Mouse (Mus musculus): ENCODE data around the gene Insc.

Insc gene

DNA sequence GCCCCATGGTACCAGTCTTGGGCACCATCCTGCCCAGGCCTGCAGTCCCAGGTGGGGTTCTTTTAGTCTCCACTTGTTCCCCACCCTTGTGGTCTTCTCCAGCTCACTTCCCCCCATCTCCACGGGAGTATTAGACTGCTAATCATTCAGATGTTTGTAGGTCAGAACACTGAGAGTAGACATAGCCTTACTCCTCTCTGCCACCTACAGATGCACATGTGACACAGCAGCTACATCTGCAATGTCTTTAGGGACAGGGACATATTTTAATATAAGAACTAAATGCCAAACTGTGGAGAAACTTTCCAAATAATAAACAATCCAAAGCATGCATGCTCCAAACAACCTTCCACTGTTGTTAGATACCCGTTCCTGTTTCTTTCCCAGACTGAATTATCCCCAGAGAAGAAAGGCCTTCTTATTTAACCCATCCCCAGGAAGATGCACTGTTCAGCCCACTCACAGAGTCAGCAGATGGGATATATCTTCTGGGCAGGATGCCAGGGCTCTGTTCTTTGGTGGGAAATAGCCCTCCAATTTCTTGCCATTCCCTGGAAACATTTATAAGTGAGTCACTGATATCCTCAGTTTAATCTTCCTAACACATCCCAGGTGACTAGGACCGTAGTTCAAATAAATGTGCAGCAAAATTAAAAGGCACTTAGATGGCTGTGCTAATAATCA, 88.9 kb downstream of the Insc start:
- DNase-seq, result no peak

DNA sequence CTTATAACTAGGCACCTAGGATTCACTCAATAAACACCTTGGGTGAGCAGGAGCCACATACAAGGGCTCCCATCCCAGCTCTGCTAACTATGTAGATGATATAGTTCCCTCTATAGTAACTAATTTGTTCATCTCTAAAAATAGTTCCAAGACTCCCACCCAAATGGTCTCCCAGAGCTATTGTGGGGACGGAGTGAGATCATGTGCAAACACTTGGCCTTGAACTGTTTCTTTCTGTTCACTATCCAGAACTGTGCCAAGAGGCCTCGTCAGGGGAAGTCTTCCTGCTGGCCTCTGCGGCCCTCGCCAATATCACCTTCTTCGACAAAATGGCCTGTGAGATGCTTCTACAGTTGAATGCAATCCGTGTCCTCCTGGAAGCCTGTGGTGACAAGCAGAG, 91.0 kb downstream of the Insc start:
- no peak for DNase-seq

DNA sequence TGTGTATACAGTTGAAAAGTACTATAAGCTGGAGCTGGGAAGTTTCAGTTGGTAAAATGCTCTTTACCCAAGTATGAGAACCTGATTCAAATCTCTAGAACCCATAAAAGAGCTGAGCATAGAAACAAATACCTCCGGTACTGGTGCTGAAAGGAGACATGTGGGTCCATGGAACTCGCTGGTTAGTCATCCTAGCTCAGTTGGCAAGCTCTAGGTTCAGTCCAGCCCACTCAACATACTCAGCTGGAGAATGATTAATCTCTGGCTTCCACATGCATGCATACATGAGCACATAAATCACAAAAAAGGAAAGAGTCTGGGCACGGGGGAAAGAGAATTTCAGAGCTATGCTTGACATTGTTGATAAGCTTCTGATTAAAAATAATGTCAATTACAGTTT, 93.8 kb downstream of the Insc start:
- no peak for DNase-seq

DNA sequence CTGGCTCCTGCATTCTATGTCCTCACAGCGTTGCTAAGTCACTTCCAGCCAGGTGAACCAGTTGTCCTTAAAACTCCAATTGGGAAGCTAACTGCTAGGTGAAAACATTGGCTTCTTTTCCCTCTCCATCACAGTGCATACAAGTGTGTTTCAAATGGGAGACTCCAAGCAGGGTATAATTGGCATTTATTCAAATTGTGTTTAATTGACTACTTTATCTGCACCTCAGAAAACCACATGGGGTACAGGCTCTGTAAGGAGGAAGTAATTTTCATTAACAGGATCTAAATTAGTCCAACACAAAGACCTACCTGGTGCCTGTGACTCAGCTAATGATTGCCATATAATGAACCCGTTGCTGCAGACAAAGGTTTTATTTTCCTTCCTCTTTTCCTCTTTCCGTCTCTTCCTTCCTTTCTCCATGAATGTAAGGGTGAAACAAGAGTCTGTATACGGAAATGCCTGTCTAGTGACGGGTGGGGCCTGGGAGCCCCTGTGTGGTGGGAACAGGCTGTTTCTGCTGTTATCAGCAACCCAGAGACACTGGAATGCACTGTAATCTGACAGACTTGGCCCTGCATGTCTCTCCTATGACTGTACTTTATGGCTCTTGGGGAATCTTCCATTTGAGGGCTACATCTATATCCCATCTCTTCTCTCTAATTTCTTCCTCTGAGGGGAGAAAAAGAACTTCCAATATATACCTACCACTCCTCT, 96.7 kb downstream of the Insc start:
- DNase-seq, result no peak

DNA sequence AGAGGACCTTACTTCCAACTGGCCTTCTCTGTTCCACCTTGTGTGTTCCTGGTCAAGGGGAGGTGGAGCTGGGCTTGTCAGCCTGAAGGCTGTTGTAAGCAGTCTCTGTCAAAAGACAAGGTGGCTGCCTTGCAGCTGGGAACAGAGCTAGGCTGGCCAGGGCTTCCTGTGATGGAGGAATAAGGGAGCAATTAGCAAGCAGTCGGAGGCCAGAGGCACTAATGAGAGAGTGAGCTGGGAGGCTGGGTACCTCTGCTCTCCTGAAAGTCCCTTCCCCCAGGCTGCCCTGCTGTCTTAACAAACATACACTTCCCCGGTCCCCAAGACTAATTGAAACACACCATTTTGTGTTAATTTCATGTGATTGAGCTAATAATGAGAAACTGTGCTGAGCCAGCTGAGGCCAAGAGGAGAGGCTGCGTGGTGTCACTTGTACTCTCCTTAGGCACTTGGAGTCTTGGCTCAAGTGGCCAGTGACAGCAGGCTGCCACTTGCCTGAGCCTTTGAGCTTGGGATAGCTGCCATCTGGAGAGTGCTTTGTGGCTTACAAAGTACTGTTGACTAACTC, 99.2 kb downstream of the Insc start:
- DNase-seq, result no peak

DNA sequence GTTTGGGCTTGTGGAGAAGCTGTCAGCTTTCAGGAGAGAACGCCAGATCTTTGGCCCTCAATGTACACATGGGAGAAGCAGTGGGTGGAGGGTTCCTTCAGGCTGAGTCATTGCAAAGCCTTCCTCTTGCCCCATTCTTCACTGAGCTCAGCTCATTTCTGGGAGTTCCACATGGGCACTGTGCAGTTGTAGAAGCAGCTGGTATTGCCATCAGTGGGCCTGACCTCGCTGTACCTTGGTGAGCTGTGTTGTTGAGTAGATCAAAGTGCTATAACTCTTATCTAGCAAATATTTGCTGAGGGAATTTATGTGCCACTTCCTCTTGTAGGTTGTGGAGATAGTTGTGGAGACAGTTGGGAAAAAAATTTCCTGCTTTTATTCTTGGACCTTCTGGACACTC, 103.7 kb downstream of the Insc start:
- DNase-seq, result no peak

DNA sequence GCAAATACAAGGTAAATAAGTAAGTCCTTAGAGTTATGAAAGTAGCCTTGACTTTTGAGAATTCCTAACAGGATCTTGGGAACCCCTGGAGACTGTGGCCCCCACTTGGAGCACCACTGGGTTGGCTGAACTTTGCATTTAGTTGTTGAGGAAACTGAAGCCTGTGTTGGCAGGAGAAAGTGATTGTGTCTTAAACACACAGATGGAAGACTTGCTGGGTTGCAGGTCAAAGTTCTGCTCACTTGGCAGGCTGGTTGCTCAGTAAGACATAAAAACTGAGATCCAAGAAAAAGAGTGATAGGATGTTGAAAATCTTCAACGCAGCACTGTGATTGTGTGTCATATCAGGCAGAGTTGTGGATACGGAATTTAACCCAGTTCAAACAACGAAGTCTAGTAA, 108.9 kb downstream of the Insc start:
- no peak for DNase-seq

DNA sequence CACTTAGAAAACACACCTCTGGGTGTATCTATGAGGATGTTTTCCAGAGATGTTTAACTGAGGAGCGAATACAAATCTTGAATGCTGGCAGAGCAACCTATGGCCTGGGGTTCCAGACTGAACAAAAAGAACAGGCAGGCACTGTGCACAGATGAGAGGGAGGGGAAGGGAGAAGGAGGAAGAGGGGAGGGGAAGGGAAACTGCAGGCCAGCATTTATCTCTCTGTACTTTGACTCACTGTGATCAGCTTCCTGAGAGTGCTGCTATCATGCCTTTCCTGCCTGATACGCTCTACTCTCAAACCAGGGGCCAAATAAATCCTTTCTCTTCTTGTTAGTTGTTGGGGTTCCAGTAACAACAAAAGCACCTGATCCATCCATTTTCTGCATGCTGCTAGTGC, 110.7 kb downstream of the Insc start:
- DNase-seq, result no peak

DNA sequence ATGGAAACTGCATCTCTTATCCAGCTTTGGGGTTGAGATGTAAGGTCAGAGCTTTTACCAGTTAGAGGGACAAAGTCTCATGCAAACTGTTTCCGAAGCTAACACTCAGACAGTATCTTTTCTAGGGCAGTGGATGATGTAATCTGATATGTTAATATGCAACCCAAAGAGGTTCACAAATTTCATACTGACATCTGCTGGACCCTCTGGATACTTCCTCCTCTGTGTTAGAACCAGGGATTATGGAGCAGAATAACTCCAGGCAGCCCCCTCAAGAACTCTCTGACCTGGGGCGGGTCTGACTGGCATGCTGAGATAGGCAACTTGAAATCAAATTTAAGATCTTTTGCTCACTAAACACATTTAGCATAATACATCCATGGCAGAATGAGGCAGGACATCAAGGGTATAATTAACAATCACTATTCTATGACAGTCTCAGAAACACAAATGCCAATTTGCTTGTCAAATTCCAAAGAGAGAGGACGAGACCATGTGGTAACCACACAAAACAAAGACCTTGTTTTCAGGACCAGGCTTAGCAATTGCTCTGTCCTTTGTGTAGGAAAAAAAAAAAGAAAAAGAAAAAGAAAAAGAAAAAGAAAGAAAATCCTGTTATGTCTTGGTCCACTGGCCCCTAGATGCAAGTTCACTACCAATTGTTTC, 117.5 kb downstream of the Insc start:
- no peak for DNase-seq

DNA sequence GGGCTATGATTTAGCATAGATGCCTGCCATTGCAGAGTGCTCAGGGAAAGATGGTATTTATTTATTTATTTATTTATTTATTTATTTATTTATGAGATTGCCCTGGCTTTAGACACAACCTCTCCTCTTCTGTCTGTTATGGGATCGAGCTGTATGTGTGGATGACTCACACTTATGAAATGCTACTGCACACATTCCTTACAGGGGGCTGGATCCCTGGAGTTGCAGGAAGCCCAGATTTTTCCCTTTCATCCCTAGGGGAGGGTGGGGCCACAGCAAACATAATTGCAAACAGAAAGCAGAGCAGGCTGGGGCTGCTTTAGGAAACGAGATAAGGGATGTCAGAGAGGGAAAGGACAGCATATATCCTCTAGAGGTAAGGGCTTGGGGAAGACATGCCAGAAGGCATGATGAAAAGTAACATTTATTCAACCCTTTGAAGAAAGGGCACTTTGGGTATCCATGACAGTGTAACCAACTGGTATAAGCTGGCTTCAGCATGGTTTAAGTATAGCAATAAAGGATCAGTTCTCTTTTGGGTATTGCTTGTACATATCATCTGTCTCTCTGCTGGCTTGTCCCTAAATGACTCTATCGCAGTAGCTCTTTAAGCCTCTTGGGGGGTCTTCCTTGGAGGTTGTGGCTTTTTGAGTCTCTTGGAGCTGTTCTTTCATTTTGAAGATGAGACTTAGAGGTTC, 130.0 kb downstream of the Insc start:
- no peak for DNase-seq

DNA sequence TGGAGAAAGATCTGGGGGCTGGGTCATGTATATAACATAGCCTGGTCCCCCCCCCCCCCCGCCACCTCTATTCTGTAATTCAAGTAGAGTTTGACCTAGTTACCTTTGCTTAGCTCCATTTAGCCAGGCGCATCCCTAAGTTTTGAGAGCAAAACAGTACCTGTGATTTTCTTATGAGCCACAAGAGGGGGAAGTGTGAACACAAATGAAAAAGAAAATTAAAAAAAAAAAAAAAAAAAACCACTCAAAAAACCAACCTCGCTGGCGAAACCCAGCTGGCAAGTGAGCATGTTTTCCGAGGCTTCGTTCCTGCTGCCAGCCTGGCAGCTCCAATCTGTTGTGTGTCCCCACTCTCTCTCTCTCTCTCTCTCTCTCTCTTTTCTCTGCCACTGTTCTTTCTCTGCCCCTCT, 130.5 kb downstream of the Insc start:
- DNase-seq, result no peak

DNA sequence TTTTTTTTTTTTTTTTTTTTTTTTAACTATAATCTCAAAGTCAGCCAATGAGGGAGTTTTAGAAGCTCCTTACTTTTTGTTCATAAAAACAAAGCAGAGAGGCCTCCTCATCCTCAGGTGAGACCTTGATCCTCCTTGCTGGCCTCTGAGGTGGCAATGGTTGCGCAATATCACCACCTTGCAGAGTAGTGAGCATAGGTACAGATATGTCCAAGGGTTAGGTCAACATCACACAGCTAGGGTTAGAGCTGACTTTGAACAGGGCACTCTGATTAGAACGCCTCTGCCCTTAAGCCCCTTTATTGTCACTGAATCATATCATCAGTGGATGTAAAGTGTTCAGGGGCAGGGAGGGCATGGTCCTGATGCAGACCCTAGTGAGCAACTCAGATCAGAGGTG, 131.1 kb downstream of the Insc start:
- no peak for DNase-seq

DNA sequence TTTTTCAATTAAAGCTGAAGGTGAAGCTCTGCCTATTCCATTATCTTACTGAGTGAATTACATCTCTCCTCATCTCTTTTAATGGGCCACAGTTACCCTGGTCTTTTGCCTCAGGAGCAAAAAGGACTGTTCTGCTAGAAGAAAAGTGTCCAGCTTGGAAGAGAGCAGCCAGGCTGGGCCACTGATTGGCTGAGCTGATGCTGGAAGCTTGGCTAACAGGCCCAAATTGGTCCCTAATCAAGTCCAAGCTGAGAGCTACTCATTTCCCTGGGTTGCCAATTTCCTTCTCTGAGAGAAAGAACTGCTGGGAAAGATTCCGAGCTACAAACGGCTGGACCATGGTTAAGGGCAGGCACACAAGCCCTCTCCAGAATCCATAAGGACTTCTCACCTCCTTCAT, 140.1 kb downstream of the Insc start:
- no peak for DNase-seq

DNA sequence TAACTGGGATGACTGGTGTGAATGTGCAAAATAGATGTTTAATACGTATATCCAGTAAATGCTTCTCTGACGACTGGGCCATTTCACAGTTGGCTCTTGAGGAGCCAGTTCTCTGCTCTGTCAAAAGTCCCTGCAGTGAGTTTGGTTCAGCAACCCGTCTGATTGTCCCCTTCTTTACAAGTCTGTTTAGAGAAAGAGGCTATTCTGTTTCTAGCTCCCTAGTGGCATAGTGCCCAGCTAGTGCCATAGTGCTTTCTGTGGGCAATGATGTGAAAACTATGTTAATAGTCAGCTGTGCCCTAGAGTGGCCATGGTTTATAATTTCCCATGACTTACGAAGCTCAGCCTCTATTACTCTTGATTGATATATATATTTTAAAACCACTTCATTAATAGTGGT, 143.4 kb downstream of the Insc start:
- DNase-seq, result no peak

DNA sequence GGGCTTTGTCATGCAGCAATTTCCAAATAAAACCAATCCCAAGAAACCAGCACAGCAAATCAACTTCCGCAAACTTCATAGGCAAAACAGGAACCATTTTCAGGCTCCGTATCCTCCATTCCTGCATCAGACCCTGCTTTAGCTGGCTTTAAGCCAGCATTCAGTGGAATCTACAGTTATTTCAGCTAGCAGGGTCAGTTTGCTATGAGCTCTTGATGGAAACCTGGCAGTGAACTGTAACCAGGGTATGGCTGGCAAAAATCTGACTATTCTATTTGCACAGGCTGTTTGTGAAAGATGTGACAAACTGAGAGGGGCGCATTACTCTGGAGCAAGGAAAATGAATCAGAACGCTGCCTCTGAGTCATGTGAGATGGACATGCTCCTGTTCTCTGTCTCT, 146.7 kb downstream of the Insc start:
- no peak for DNase-seq

DNA sequence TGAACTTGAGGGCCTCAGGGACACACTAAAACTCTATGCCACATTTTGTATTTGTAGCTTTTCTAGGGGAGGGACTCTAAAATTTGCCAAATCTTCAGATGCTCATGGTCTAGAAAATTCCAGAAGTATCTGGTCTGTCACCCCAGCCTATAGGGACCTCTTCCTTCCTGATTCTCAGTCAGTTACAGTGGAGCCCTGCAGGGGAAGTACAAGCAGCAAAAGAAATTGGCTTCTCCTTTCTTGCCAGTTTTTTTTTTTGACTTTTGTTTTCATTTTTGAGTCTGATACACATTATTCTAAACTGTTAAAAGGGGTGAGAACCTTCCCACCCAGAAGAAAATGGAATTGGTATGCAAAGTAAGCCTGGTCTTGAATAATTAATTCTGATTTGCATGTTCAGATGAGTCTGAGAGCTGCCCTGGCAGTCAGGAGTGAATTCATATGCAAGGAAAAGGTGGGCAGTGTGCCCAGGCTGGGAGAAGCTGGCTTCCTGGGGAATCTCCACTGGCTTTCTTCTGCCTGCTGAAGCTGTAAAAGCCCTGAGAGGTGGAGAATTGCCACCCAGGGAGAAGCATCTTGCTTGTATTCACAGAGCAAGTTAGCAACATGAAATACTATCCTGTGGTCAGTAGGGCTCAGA, 149.2 kb downstream of the Insc start:
- DNase-seq, result no peak

DNA sequence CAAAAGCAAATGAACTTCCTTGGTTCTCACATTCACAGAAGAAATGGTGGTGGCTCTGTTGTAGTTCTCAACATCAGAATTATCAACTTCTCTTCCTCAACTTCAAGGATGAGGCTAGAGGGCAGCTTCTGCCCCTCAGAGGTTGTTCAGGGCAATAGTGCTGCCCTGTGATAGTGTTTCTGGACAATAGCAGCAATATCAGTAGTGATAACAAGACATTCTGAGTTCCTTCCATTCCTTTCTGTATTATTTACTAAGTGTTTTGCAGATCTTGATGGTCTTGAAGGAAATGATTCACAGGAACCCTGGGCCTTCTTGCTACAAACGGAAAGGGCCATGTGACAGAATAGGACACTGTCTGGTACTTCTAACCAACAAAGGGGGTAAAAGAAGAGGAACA, 150.4 kb downstream of the Insc start:
- DNase-seq, result no peak

DNA sequence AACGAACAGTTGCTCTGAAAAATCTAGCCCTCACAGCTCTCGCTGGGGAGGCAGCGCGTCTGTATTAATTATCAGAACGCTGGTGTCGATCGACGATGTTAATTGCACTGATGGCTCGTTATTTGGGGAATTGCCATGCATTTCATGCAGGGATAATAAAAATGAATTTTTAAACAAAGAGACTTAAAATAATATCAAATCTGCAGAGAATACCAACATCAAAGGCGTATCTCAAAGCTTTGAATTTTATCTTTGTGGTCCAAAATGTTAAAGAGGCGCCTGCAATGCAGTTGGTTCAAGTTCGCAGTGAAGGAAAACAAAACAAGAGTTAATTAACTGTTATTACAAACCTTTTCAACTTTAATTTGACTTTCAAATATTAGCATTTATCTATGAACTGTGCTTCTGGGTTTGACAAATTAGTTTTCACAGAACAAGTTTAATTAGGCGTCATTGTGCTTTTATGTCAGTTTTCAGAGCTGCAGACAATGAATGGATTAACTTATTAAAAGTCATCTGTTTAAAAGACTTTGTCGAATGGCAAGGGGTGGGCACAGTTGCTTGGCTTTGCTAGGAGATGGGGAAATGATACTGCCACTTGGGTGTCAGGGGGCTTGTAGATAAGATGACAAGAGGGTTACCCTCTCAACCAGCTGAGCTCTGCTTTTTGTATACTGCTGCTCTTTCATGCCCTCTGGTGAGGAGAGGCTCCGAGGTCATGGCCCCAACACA, 153.6 kb downstream of the Insc start:
- no peak for DNase-seq
